Mouse (Mus musculus): Measurements from ENCODE around the gene Ccdc103.

- no peak for TF ChIP-seq POLR2A (IDR thresholded peaks at IDR 0.05; ENCODE audit: low read depth, low read length)
- TF ChIP-seq CTCF (IDR thresholded peaks at IDR 0.05; ENCODE audit: extremely low read depth, insufficient read length, insufficient replicate concordance, low read depth, low read length) = no peak
Measured at GRCm38 (mm10) chr11:102874801-102875334, 6.1 kb upstream of the Ccdc103 start.

Data from small intestine, adult 2 months (tissue).